Mouse (Mus musculus) forebrain, embryonic 12.5 days (tissue): ENCODE measurements around the gene Mlycd. TPM values are rescaled to one million over a fixed set of nuclear protein-coding genes. Genes with fewer than 3 reads are reported as not detected.
A peak's percentile ranks its signal among the peaks of the same experiment; 100 is the strongest.

Experiments
- ATAC-seq: fragments of 200-750 bp; cut with Nextera tagmentation; 2 replicates; pipeline ENCODE4 v1.8.0; 2017; ENCODE audit warnings: moderate TSS enrichment; ENCODE audit not compliant: low FRiP score
- H3K27ac ChIP-seq: fragments of 300-500 bp; sonication (generic); 2 replicates; pipeline ENCODE4 v1.5.1; 2016; ENCODE audit warnings: mild to moderate bottlenecking
- H3K27me3 ChIP-seq: fragments of 300-500 bp; sonication (generic); 2 replicates; pipeline ENCODE4 v1.6.1; 2016; ENCODE audit warnings: mild to moderate bottlenecking
- H3K36me3 ChIP-seq: fragments of 300-500 bp; sonication (generic); replicated peaks from 2 replicates; pipeline ENCODE4 v1.6.1; 2016; ENCODE audit warnings: mild to moderate bottlenecking
- H3K4me1 ChIP-seq: fragments of 300-500 bp; sonication (generic); 2 replicates; pipeline ENCODE4 v1.6.1; 2016
- H3K4me2 ChIP-seq: fragments of 300-500 bp; sonication (generic); 2 replicates; pipeline ENCODE4 v1.6.1; 2016; ENCODE audit warnings: mild to moderate bottlenecking, moderate library complexity
- H3K4me3 ChIP-seq: fragments of 300-500 bp; sonication (generic); replicated peaks from 2 replicates; pipeline ENCODE4 v1.5.1; 2016; ENCODE audit warnings: mild to moderate bottlenecking
- H3K9ac ChIP-seq: fragments of 300-500 bp; sonication (generic); 2 replicates; pipeline ENCODE4 v1.6.1; 2016; ENCODE audit warnings: mild to moderate bottlenecking
- H3K9me3 ChIP-seq: fragments of 300-500 bp; sonication (generic); 2 replicates; pipeline ENCODE4 v1.6.1; 2016
- whole genome bisulfite sequencing: fragments of 180-500 bp; shearing (Covaris S2); methylation state at CpG from one replicate; pipeline ENCODE4 v1.1.7; 2016; 5-methylcytosine and 5-hydroxymethylcytosine counted together
- polyA plus RNA-seq: library from polyadenylated mRNA; unstranded; fragments of >200 nt; fragmentation: Nextera tagmentation; extraction: Ambion mirVana; gene quantifications from 2 replicates; pipeline ENCODE4 v1.2.1, GENCODE M21; 2016

Mlycd gene
- polyA plus RNA-seq, 1 experiment from 2014 or later = 13.9 TPM

GRCm38 (mm10) chr8:119449627-119450026 is 54.9 kb downstream of the Mlycd start:
- H3K9ac ChIP-seq = no peak overlapping the region
- no peak overlapping the region for H3K27ac ChIP-seq
- no peak overlapping the region for H3K4me2 ChIP-seq
- 79% methylated on average over 12 of the region's 12 CpGs for whole genome bisulfite sequencing
- H3K4me3 ChIP-seq = no peak overlapping the region
- peaks cover 30% of the 10 kb centered on the region for H3K4me1 ChIP-seq
- no peaks in the 10 kb centered on the region for H3K9me3 ChIP-seq
- no peaks in the 10 kb centered on the region for H3K36me3 ChIP-seq
- no peak for ATAC-seq
- H3K27me3 ChIP-seq = peaks cover 44% of the 10 kb centered on the region

- no peak for ATAC-seq
- Histone ChIP-seq H3K4me2 (no peak overlapping the region), H3K4me3 (no peak overlapping the region), H3K27ac (no peak overlapping the region), H3K9me3 (no peaks in the 10 kb centered on the region), H3K36me3 (no peaks in the 10 kb centered on the region), H3K9ac (no peak overlapping the region), H3K27me3 (peaks cover 32% of the 10 kb centered on the region), H3K4me1 (peaks cover 29% of the 10 kb centered on the region)
- WGBS = 85% methylated on average over 4 of the region's 4 CpGs
These were observed 56.5 kb downstream of the Mlycd start for GRCm38 (mm10) chr8:119451131-119451530.

GRCm38 (mm10) chr8:119452919-119453318 is 58.2 kb downstream of the Mlycd start:
- no peaks in the 10 kb centered on the region for H3K36me3 ChIP-seq
- H3K4me3 ChIP-seq = no peak overlapping the region
- H3K9me3 ChIP-seq = no peaks in the 10 kb centered on the region
- ATAC-seq = no peak
- H3K9ac ChIP-seq = no peak overlapping the region
- H3K27me3 ChIP-seq = peaks cover 23% of the 10 kb centered on the region
- H3K4me2 ChIP-seq = no peak overlapping the region
- H3K27ac ChIP-seq = no peak overlapping the region
- 89% methylated on average over 5 of the region's 5 CpGs for WGBS
- peaks cover 15% of the 10 kb centered on the region for H3K4me1 ChIP-seq

- H3K4me2 ChIP-seq = no peak overlapping the region
- H3K27ac ChIP-seq = no peak overlapping the region
- WGBS = 86% methylated on average over 5 of the region's 5 CpGs
- H3K36me3 ChIP-seq = no peaks in the 10 kb centered on the region
- H3K4me3 ChIP-seq = no peak overlapping the region
- peaks cover 14% of the 10 kb centered on the region for H3K4me1 ChIP-seq
- H3K9me3 ChIP-seq = no peaks in the 10 kb centered on the region
- no peak overlapping the region for H3K9ac ChIP-seq
- ATAC-seq = no peak
- H3K27me3 ChIP-seq = no peaks in the 10 kb centered on the region
These were observed 61.4 kb downstream of the Mlycd start for GRCm38 (mm10) chr8:119456045-119456444.

GRCm38 (mm10) chr8:119459724-119460123 is 65.0 kb downstream of the Mlycd start:
- H3K36me3 ChIP-seq = no peaks in the 10 kb centered on the region
- peaks cover 14% of the 10 kb centered on the region; the same call in 1 of the 2 replicates for H3K27me3 ChIP-seq
- H3K4me3 ChIP-seq = no peak overlapping the region
- H3K9ac ChIP-seq = no peak overlapping the region
- ATAC-seq = peak; percentile 45; the same call in 1 of the 2 replicates
- H3K4me1 ChIP-seq = peaks cover 35% of the 10 kb centered on the region
- WGBS = 57% methylated on average over 16 of the region's 16 CpGs
- peak overlapping the region; percentile 74 for H3K27ac ChIP-seq
- H3K4me2 ChIP-seq = no peak overlapping the region
- no peaks in the 10 kb centered on the region for H3K9me3 ChIP-seq

Other genes starting within 250 kb of the Mlycd start
- 348 and 359 TPM in 2 replicates for gene Hsbp1, start 50.4 kb upstream of the Mlycd start, polyA plus RNA-seq
- 0.13 and 0.65 TPM in 2 replicates for gene Osgin1, start 39.2 kb downstream of the Mlycd start, polyA plus RNA-seq
- gene Necab2, start 51.8 kb downstream of the Mlycd start, polyA plus RNA-seq = 14.6 and 15.4 TPM in 2 replicates
- 0.20 TPM in 1 of 2 replicates, not detected in the other for gene Slc38a8, start 106.8 kb downstream of the Mlycd start, polyA plus RNA-seq
- 89.7 and 92.4 TPM in 2 replicates for gene Mbtps1, start 163.9 kb downstream of the Mlycd start, polyA plus RNA-seq
- gene Hsdl1, start 180.3 kb downstream of the Mlycd start, polyA plus RNA-seq = 97.2 and 102 TPM in 2 replicates
- 0.21 and 0.26 TPM in 2 replicates for gene Dnaaf1, start 180.4 kb downstream of the Mlycd start, polyA plus RNA-seq
- 14.7 and 15.9 TPM in 2 replicates for gene Taf1c, start 210.3 kb downstream of the Mlycd start, polyA plus RNA-seq
- gene Adad2, start 217.9 kb downstream of the Mlycd start, polyA plus RNA-seq = 0.09 and 0.13 TPM in 2 replicates
- gene Kcng4, start 240.8 kb downstream of the Mlycd start, polyA plus RNA-seq = 0.06 and 0.08 TPM in 2 replicates